Mouse (Mus musculus): Measurements from ENCODE around the gene Gca. TPM values are rescaled to one million over a fixed set of nuclear protein-coding genes. Genes with fewer than 3 reads are reported as not detected.

Gene Gca
- total and polyA plus RNA-seq, 3 experiments, result 6.2 to 17.9 TPM; not detected in 1

DNA sequence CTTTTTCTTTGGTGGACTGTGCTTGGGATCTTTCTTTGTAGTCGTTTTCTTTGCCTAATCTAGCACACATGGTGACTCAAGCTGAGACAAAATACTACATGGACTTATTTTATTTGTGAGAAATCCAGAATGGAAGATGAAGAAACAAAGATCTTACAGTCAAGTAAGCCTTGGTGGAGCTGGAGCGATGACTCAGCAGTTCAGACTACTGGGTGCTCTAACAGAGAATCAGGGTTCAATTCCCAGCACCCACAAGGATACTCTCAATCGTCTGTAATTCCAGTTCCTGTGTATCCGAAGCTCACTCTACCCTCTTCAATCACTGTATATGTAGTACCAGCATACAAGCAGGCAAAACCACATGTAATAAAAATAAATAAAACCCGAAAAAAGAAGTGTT, 6.2 kb downstream of the Gca start:
- Histone ChIP-seq H3K36me3 (ENCODE audit: control insufficient read depth in 1 of 2, insufficient read depth in 2 of 2, low read length in 2 of 2) (peaks cover 0 to 19% of the 10 kb centered on the region in 2 experiments), H3K79me2 (ENCODE audit: control insufficient read depth, insufficient read depth, low read length, poor library complexity) (peaks cover 3% of the 10 kb centered on the region; the same call in 1 of the 2 replicates), H3K9me3 (replicated peaks; ENCODE audit: insufficient read depth, low read length) (no peaks in the 10 kb centered on the region), H3K27ac (ENCODE audit: control insufficient read depth, low read depth, low read length) (no peak overlapping the region), H3K27me3 (ENCODE audit: control insufficient read depth in 1 of 2, insufficient read depth in 2 of 2, low read length in 2 of 2) (no peaks in the 10 kb centered on the region), H3K4me1 (ENCODE audit: control insufficient read depth in 1 of 2, insufficient read depth in 2 of 2, low read length in 2 of 2) (peaks cover 4 to 16% of the 10 kb centered on the region in 2 experiments), H3K4me3 (ENCODE audit: control insufficient read depth in 1 of 2, insufficient read depth in 1 of 2, low read depth in 2 of 2, low read length in 2 of 2) (no peak overlapping the region), H3K9ac (ENCODE audit: control insufficient read depth, low read depth, low read length, poor library complexity, severe bottlenecking) (no peak overlapping the region)
- TF ChIP-seq MEF2A (IDR thresholded peaks at IDR 0.05; ENCODE audit: extremely low read depth, insufficient replicate concordance, low read depth, low read length, poor library complexity, severe bottlenecking) (no peak), MAFK (IDR thresholded peaks at IDR 0.05; ENCODE audit: borderline replicate concordance, low read depth, low read length) (peak; percentile 75)
- DNase-seq (ENCODE audit: low read depth, low spot score), result peak; percentile 44

DNA sequence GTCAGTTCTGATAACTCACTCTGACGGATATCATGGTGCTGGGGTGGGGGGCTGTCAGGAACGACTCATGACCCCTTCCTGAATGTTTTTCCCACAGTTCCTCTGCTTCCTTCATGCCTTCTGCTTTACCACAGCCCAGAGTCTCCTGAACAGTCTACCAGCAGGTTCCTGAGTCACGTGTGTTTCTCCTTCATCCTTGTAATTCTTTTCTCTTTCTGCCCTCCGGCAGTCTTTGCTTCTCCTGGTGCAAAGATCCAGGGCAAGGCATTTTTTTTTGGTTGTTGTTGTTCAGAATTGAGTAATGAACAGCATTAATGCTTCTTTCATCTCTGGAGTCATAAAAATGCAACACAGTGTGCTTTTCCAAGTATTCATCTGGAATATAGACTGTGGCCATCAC, 6.7 kb downstream of the Gca start:
- no peak for TF ChIP-seq CHD1 (IDR thresholded peaks at IDR 0.05; ENCODE audit: low read depth, low read length)
- no peak for DNase-seq (ENCODE audit: low read depth, low spot score)
- peaks cover 0 to 15% of the 10 kb centered on the region in 2 experiments for H3K36me3 ChIP-seq (ENCODE audit: control insufficient read depth in 1 of 2, insufficient read depth in 2 of 2, low read length in 2 of 2)
- no peaks in the 10 kb centered on the region for H3K9me3 ChIP-seq (replicated peaks; ENCODE audit: insufficient read depth, low read length)
- peaks cover 4 to 12% of the 10 kb centered on the region in 2 experiments for H3K4me1 ChIP-seq (ENCODE audit: control insufficient read depth in 1 of 2, insufficient read depth in 2 of 2, low read length in 2 of 2)
- H3K4me3 ChIP-seq (ENCODE audit: control insufficient read depth in 1 of 2, insufficient read depth in 1 of 2, low read depth in 2 of 2, low read length in 2 of 2), result no peak overlapping the region
- H3K9ac ChIP-seq (ENCODE audit: control insufficient read depth, low read depth, low read length, poor library complexity, severe bottlenecking), result no peak overlapping the region
- H3K27me3 ChIP-seq (ENCODE audit: control insufficient read depth in 1 of 2, insufficient read depth in 2 of 2, low read length in 2 of 2), result no peaks in the 10 kb centered on the region
- H3K79me2 ChIP-seq (ENCODE audit: control insufficient read depth, insufficient read depth, low read length, poor library complexity), result no peaks in the 10 kb centered on the region
- H3K27ac ChIP-seq (ENCODE audit: control insufficient read depth, low read depth, low read length), result no peak overlapping the region

DNA sequence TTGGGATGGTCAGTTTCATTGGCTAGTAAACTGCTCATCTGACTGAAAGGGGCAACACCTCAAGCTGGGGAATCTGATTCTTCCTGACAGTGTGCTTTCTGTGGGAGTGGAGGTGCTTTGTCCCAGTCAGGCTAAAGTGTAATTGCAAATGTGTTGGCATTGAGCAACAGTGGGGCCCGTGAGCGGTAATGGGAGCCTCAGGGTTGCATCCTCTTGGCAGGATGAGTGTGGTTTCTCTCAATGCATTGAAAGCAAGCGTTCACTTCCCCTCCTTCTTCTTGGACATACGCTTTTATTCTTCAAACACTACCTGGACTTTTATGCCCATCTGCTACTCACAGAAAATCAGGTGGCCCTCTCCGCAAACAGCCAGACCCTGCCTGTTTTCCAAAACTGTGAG, 8.7 kb downstream of the Gca start:
- H3K79me2 ChIP-seq (ENCODE audit: control insufficient read depth, insufficient read depth, low read length, poor library complexity), result no peaks in the 10 kb centered on the region; the same call in 1 of the 2 replicates

DNA sequence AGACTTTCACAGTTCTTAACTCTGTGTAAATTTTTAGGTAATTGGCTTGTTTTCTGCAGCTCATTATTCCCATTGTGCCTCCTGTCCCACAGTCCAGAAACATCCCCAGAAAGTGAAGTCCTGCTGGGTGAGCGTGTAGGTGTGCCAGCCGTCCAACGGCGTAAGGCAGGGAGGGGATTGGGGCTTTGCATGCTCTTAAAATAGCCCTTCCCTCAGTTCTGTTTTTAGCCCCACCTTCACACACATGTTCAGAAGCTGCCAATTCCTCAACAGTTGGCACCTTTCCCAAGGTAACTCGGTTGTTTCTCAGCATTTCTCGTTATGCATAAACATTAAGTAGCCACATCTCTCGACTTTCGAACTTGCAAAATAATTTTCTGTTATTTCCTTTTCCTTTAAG, 17.6 kb downstream of the Gca start:
- H3K4me1 ChIP-seq (ENCODE audit: control insufficient read depth in 1 of 2, insufficient read depth in 2 of 2, low read length in 2 of 2), result peaks cover 6 to 10% of the 10 kb centered on the region in 2 experiments
- H3K4me3 ChIP-seq (ENCODE audit: control insufficient read depth in 1 of 2, insufficient read depth in 1 of 2, low read depth in 2 of 2, low read length in 2 of 2), result no peak overlapping the region
- no peaks in the 10 kb centered on the region; the same call in 1 of the 2 replicates for H3K79me2 ChIP-seq (ENCODE audit: control insufficient read depth, insufficient read depth, low read length, poor library complexity)
- H3K9ac ChIP-seq (ENCODE audit: control insufficient read depth, low read depth, low read length, poor library complexity, severe bottlenecking), result no peak overlapping the region
- no peak for DNase-seq (ENCODE audit: low read depth, low spot score)
- H3K36me3 ChIP-seq (ENCODE audit: control insufficient read depth in 1 of 2, insufficient read depth in 2 of 2, low read length in 2 of 2), result peaks cover 0 to 5% of the 10 kb centered on the region in 2 experiments; a peak in 3 of 4 replicates
- H3K27ac ChIP-seq (ENCODE audit: control insufficient read depth, low read depth, low read length), result no peak overlapping the region
- H3K9me3 ChIP-seq (replicated peaks; ENCODE audit: insufficient read depth, low read length), result no peaks in the 10 kb centered on the region
- H3K27me3 ChIP-seq (ENCODE audit: control insufficient read depth in 1 of 2, insufficient read depth in 2 of 2, low read length in 2 of 2), result no peaks in the 10 kb centered on the region
- TF ChIP-seq POLR2AphosphoS2 (IDR thresholded peaks at IDR 0.05; ENCODE audit: low read length) (no peak), ETS1 (IDR thresholded peaks at IDR 0.05; ENCODE audit: low read depth, low read length) (no peak), ZNF384 (IDR thresholded peaks at IDR 0.05; ENCODE audit: low read depth, low read length) (no peak), TBP (IDR thresholded peaks at IDR 0.05; ENCODE audit: low read depth, low read length) (no peak), MYC (IDR thresholded peaks at IDR 0.05; ENCODE audit: low read depth, low read length) (no peak)

More for the DNA sequence above, 8.7 kb downstream of the Gca start:
- H3K4me1 ChIP-seq (ENCODE audit: control insufficient read depth in 1 of 2, insufficient read depth in 2 of 2, low read length in 2 of 2), result peaks cover 4 to 12% of the 10 kb centered on the region in 2 experiments
- no peak overlapping the region for H3K9ac ChIP-seq (ENCODE audit: control insufficient read depth, low read depth, low read length, poor library complexity, severe bottlenecking)
- H3K27me3 ChIP-seq (ENCODE audit: control insufficient read depth in 1 of 2, insufficient read depth in 2 of 2, low read length in 2 of 2), result no peaks in the 10 kb centered on the region
- H3K36me3 ChIP-seq (ENCODE audit: control insufficient read depth in 1 of 2, insufficient read depth in 2 of 2, low read length in 2 of 2), result peaks cover 0 to 15% of the 10 kb centered on the region in 2 experiments
- no peaks in the 10 kb centered on the region for H3K9me3 ChIP-seq (replicated peaks; ENCODE audit: insufficient read depth, low read length)
- H3K27ac ChIP-seq (ENCODE audit: control insufficient read depth, low read depth, low read length), result no peak overlapping the region
- H3K4me3 ChIP-seq (ENCODE audit: control insufficient read depth in 1 of 2, insufficient read depth in 1 of 2, low read depth in 2 of 2, low read length in 2 of 2), result no peak overlapping the region
- no peak for DNase-seq (ENCODE audit: low read depth, low spot score)
- no peak for TF ChIP-seq POLR2A (IDR thresholded peaks at IDR 0.05; ENCODE audit: control insufficient read depth in 1 of 2, insufficient read depth in 1 of 2, low read depth in 1 of 2, low read length in 2 of 2, poor library complexity in 1 of 2)
- TF ChIP-seq CTCF (IDR thresholded peaks at IDR 0.05 in 2 of 3, conservative IDR thresholded peaks at IDR 0.05 in 1 of 3; ENCODE audit: control insufficient read depth in 1 of 3, insufficient read depth in 1 of 3, low read depth in 2 of 3, low read length in 3 of 3, poor library complexity in 1 of 3, severe bottlenecking in 1 of 3), result no peak
- no peak for TF ChIP-seq SMC3 (IDR thresholded peaks at IDR 0.05; ENCODE audit: low read depth, low read length)
- TF ChIP-seq USF2 (IDR thresholded peaks at IDR 0.05; ENCODE audit: borderline replicate concordance in 1 of 2, insufficient read depth in 1 of 2, low read depth in 1 of 2, low read length in 2 of 2), result no peak
- no peak for TF ChIP-seq EP300 (IDR thresholded peaks at IDR 0.05; ENCODE audit: low read depth in 1 of 2, low read length in 2 of 2)
- TF ChIP-seq GABPA (IDR thresholded peaks at IDR 0.05; ENCODE audit: low read depth, low read length), result no peak
- TF ChIP-seq ZNF384 (IDR thresholded peaks at IDR 0.05; ENCODE audit: low read depth, low read length), result no peak

Measured in MEL (cell line).